Mouse (Mus musculus) v-Abl transformed pro-B cells (cell line): Measurements from ENCODE around the gene Slc46a2.

Source experiments
- in situ Hi-C, 2 experiments: fragments of 400-800 bp; cut with MboI; formaldehyde crosslinking; loops; one replicate each; pipeline ENCODE4 v1.15.1; 2025; ENCODE audit not compliant: unreplicated experiment in 2 of 2

Gene Slc46a2

GRCm38 (mm10) chr4:59861871-59862270 is 53.0 kb downstream of the Slc46a2 start:
- in situ Hi-C loops, result no loop called here

GRCm38 (mm10) chr4:59860431-59860830 is 54.4 kb downstream of the Slc46a2 start:
- in situ Hi-C loops, result no loop called here

GRCm38 (mm10) chr4:59859693-59860425 is 55.0 kb downstream of the Slc46a2 start:
- in situ Hi-C loops, result loop anchor here (5.0 to 10.0 kb wide), 2 partner anchors 245 to 248 kb away; no protein-coding TSS in a partner anchor
